Mouse (Mus musculus) hindbrain, embryonic 11.5 days (tissue): Measurements from ENCODE around the gene Olfr218. TPM values are rescaled to one million over a fixed set of nuclear protein-coding genes. Genes with fewer than 3 reads are reported as not detected.
"Not testable (repeated sequence)": the region's sequence is repeated elsewhere in the genome, so short reads cannot be mapped to it uniquely, and the experiment has no call there.

Experiments
- ATAC-seq: fragments of 200-750 bp; cut with Nextera tagmentation; 2 replicates; pipeline ENCODE4 v1.8.0; 2017; ENCODE audit warnings: mild to moderate bottlenecking, moderate TSS enrichment, moderate library complexity; ENCODE audit not compliant: low FRiP score
- DNase-seq: peaks from one replicate; pipeline ENCODE4 v3.0.0-alpha.2; 2015; ENCODE audit warnings: low spot score
- H3K27ac ChIP-seq: fragments of 300-500 bp; sonication (generic); 2 replicates; pipeline ENCODE4 v1.5.1; 2014; ENCODE audit warnings: mild to moderate bottlenecking, low read depth, low read length
- H3K27me3 ChIP-seq: fragments of 300-500 bp; sonication (generic); 2 replicates; pipeline ENCODE4 v1.6.1; 2014; ENCODE audit warnings: mild to moderate bottlenecking, low read length, moderate library complexity, mixed read lengths; ENCODE audit not compliant: control insufficient read depth, insufficient read depth
- H3K36me3 ChIP-seq: fragments of 300-500 bp; sonication (generic); 2 replicates; pipeline ENCODE4 v1.6.1; 2014; ENCODE audit warnings: mild to moderate bottlenecking, low read length, moderate library complexity, mixed read lengths; ENCODE audit not compliant: control insufficient read depth, insufficient read depth
- H3K4me1 ChIP-seq: fragments of 300-500 bp; sonication (generic); replicated peaks from 2 replicates; pipeline ENCODE4 v1.6.1; 2014; ENCODE audit warnings: low read length, mixed read lengths; ENCODE audit not compliant: control insufficient read depth, insufficient read depth
- H3K4me2 ChIP-seq: fragments of 300-500 bp; sonication (generic); replicated peaks from 2 replicates; pipeline ENCODE4 v1.6.1; 2014; ENCODE audit warnings: mild to moderate bottlenecking, low read depth, low read length
- H3K4me3 ChIP-seq: fragments of 300-500 bp; sonication (generic); 2 replicates; pipeline ENCODE4 v1.5.1; 2014; ENCODE audit warnings: low read depth, low read length
- H3K9ac ChIP-seq: fragments of 300-500 bp; sonication (generic); 2 replicates; pipeline ENCODE4 v1.6.1; 2014; ENCODE audit warnings: low read depth, low read length
- H3K9me3 ChIP-seq: fragments of 300-500 bp; sonication (generic); 2 replicates; pipeline ENCODE4 v1.6.1; 2016; ENCODE audit warnings: low read length; ENCODE audit not compliant: control insufficient read depth
- WGBS: fragments of 180-500 bp; shearing (Covaris S2); extraction: QIAGEN DNeasy Blood & Tissue Kit; methylation state at CpG from one replicate; pipeline ENCODE4 v1.1.7; 2014; 5-methylcytosine and 5-hydroxymethylcytosine counted together
- polyA plus RNA-seq: library from polyadenylated mRNA; unstranded; fragments of >200 nt; fragmentation: Nextera tagmentation; extraction: Ambion mirVana; gene quantifications from 2 replicates; pipeline ENCODE4 v1.2.1, GENCODE M21; 2014

The Olfr218 gene
- not detected in 2 replicates for polyA plus RNA-seq

DNA sequence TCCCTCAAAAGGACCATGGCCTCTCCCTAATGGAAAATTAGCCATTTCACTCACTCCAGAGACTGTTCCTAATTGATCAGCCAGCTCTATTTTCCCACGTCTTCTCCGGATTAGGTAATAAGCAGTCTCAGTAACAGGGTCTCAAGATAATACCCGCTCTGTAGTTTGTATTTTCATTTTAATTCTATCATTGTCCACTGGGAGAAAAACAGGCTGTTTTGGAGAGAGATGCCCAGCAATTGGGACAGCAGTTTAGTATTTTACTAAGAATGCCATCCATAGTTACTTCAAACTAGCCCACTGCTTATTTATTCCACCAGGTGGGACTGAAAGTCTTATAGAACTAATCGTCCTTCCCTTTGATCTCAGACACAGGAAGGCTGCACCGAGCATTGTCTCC is at the start of gene Olfr218:
TSS of gene Olfr218 (plus strand) at position 301 of the 400 bp plus-strand sequence.
- H3K27ac ChIP-seq: no peak within 1 kb of the TSS
- H3K36me3 ChIP-seq: no peaks in the 10 kb centered on the region
- H3K27me3 ChIP-seq: no peaks in the 10 kb centered on the region
- H3K4me3 ChIP-seq: no peak within 1 kb of the TSS
- no peak within 1 kb of the TSS for H3K9ac ChIP-seq
- ATAC-seq: no peak
- H3K4me2 ChIP-seq: no peak within 1 kb of the TSS
- DNase-seq: no peak
- WGBS: 81% methylated on average over 5 of the region's 5 CpGs
- no peaks in the 10 kb centered on the region for H3K9me3 ChIP-seq
- no peaks in the 10 kb centered on the region for H3K4me1 ChIP-seq

DNA sequence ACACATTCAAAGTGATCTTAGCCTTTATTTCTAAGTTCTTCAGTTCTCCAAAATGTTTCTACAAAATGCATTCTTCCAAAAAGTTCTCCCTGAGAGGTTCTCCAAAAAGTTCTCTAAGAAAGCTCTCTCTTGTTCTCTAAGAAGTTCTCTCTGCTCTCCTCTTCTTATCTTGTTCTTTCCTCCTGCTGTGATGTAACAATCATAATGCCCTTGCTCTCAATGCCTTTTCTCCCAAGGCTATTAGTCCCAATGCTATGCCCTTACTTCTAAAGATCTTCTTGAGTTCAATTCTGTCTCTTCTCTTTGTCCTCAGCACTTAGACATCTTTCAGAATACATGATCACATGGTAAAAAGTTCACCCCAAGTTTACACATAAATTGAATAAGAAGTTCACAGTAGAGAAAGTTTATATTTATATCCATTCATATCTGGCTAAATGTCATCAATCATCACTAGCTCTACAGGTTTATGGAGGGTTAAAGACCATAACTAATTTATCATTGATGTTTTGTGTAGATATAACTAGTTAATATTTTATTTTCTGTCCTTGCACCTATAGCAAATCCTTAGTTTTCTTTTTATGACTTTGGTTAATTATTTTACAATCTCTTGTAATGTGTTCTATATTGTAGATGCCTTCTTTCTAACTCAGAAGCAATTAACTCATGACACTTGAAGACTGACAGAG is 23.3 kb upstream of the Olfr218 start:
- no peak overlapping the region for H3K4me3 ChIP-seq
- H3K36me3 ChIP-seq: no peaks in the 10 kb centered on the region
- H3K4me2 ChIP-seq: no peak overlapping the region
- DNase-seq (no peak), ATAC-seq (no peak)
- no peaks in the 10 kb centered on the region for H3K27me3 ChIP-seq
- H3K9ac ChIP-seq: no peak overlapping the region
- no peaks in the 10 kb centered on the region for H3K9me3 ChIP-seq
- H3K27ac ChIP-seq: no peak overlapping the region
- no peaks in the 10 kb centered on the region for H3K4me1 ChIP-seq

DNA sequence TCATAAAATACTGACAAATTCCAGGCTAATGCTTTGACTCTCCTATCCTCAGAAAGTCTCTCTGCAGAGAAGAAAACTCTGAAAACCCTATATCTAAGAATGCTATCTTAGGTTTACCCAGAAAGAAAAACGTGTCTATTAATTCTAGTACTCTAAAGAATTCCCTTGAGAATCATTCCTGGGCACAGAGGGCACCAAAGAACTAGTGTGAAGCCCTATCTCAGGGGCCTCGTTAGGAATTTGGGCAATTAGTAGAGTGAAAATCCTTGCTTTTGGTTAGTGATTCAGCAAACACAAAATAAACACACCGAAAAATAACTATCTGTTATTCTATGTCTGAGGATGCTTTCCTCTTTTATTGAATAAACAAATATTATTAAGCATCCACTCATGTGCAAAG is 7.1 kb upstream of the Olfr218 start, which contains the start of gene Olfr1406:
TSS of gene Olfr1406 (minus strand) at position 101 of the 400 bp plus-strand sequence.
- H3K9me3 ChIP-seq: no peaks in the 10 kb centered on the region
- no peak within 1 kb of the TSS for H3K9ac ChIP-seq
- DNase-seq: no peak
- H3K27me3 ChIP-seq: no peaks in the 10 kb centered on the region
- no peaks in the 10 kb centered on the region for H3K36me3 ChIP-seq
- H3K4me3 ChIP-seq: no peak within 1 kb of the TSS
- H3K4me2 ChIP-seq: no peak within 1 kb of the TSS
- no peak for ATAC-seq
- no peaks in the 10 kb centered on the region for H3K4me1 ChIP-seq
- 66% methylated on average over 3 of the region's 3 CpGs for WGBS
- H3K27ac ChIP-seq: no peak within 1 kb of the TSS

DNA sequence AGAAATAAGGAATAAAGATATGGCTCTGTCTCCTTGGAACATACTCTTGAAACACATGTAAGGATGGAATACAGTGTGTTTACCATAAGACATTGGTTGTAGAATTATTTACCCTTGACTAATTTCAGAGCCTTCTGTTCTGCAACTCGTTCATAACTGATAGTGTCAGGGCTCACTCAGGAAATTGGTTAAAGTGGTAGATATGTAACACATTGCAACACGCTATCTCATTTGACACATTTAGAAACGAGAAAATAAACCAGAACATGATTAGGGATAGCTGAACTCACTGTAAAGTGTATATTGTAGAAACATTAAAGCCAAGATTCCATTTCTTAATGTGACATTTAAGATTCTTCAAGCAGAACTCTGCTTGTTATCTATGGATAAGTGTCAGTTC is 5.5 kb upstream of the Olfr218 start:
- no peak for DNase-seq
- 82% methylated on average over 3 of the region's 3 CpGs for WGBS
- Histone ChIP-seq H3K4me1 (no peaks in the 10 kb centered on the region), H3K9me3 (no peaks in the 10 kb centered on the region), H3K27me3 (no peaks in the 10 kb centered on the region), H3K4me3 (no peak overlapping the region), H3K9ac (no peak overlapping the region), H3K4me2 (no peak overlapping the region), H3K27ac (no peak overlapping the region), H3K36me3 (no peaks in the 10 kb centered on the region)
- ATAC-seq: no peak

DNA sequence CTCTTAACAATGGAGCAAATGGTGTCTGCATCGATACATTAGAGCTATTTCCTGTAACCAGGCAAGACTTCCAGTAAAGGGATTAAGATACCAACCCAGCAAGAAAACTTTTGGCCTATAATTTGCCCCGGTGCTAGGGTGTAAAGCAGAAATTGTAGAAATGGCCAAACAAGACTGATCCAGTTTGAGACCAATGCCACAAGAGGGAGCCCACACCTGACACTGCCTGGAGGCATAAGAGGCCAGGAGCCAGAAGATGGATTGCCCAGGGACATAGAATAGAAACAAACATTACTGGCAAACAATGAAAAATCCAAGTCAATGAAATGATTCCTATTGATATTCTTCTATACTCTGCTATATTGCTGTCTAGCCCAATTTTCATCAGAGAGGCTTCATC is 1.2 kb upstream of the Olfr218 start:
- Histone ChIP-seq H3K4me3 (no peak overlapping the region), H3K9me3 (no peaks in the 10 kb centered on the region), H3K9ac (no peak overlapping the region), H3K36me3 (no peaks in the 10 kb centered on the region), H3K4me1 (no peaks in the 10 kb centered on the region), H3K27ac (no peak overlapping the region), H3K27me3 (no peaks in the 10 kb centered on the region), H3K4me2 (no peak overlapping the region)
- WGBS: 83% methylated on average over 2 of the region's 2 CpGs
- ATAC-seq (no peak), DNase-seq (no peak)

DNA sequence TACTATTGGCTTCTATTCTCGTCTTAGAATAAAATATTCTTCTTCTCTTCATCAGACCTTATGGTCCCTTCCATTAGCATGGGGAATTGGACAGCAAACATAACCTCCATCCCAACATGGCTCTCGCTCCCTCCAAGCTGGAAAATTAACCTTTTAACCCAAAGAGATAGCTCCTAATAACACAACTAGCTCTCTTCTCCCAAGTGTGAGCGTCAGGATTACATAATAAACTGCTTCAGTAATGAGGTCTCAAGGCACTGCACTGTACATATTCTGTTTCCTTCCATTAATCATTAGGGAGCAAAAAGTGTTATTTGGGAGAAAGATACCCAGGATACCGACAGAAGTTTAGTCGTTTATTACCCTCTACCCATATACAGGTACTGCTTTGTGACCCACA is 14.5 kb downstream of the Olfr218 start, which contains the start of gene Olfr1404:
TSS of gene Olfr1404 (plus strand) at position 301 of the 400 bp plus-strand sequence.
- Histone ChIP-seq H3K27me3 (no peaks in the 10 kb centered on the region), H3K4me3 (no peak within 1 kb of the TSS), H3K4me1 (no peaks in the 10 kb centered on the region), H3K4me2 (no peak within 1 kb of the TSS), H3K9ac (no peak within 1 kb of the TSS), H3K27ac (no peak within 1 kb of the TSS), H3K36me3 (no peaks in the 10 kb centered on the region), H3K9me3 (no peaks in the 10 kb centered on the region)
- DNase-seq (no peak), ATAC-seq (no peak)
- WGBS: 85% methylated on average over 5 of the region's 5 CpGs

DNA sequence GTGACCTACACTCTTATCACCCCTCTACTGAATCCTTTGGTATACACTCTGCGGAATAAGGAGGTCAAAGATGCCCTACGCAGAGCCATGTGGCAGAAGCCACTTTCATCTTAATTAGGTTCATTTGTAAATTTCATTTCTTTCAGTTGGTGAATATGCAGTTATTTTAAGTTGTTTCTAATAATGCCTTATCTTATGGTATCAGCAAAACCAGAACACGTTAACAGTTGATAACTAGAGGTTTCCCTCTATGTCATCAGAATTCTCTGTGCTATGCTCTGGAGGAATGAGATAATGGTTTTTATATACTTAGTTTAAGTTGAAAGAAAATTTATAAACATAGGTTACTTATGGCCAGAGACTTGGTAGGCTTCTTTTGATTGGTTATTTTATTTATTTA is 18.9 kb downstream of the Olfr218 start:
- Histone ChIP-seq H3K4me1 (no peaks in the 10 kb centered on the region), H3K27ac (no peak overlapping the region), H3K27me3 (no peaks in the 10 kb centered on the region), H3K36me3 (no peaks in the 10 kb centered on the region), H3K4me3 (no peak overlapping the region), H3K9me3 (no peaks in the 10 kb centered on the region), H3K4me2 (no peak overlapping the region), H3K9ac (no peak overlapping the region)
- DNase-seq: no peak
- WGBS: 88% methylated on average over 3 of the region's 3 CpGs
- ATAC-seq: no peak

DNA sequence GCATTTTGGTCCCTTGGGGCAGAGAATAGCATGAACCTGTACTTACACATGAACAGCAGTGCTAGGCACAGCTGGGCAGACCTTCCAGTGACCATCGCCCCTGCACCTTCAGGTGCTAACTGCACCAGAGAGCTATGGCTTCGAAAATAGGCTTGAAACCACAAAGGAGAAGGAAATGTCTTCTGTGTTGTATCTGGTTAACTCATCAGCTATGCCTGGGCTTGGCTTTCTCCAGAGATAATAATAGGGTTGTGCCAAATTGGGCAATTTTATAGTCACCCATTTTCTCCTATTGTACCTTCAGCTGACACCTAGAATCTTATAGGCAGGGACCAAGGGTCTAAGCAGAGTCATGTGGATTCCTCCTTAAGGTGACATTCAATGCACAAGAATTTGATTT is 29.5 kb downstream of the Olfr218 start, which contains the start of gene Fcer1a:
TSS of gene Fcer1a (minus strand) at position 134 of the 400 bp plus-strand sequence.
- Histone ChIP-seq H3K4me3 (no peak within 1 kb of the TSS), H3K27ac (no peak within 1 kb of the TSS), H3K4me1 (no peaks in the 10 kb centered on the region), H3K9me3 (no peaks in the 10 kb centered on the region), H3K4me2 (no peak within 1 kb of the TSS), H3K36me3 (no peaks in the 10 kb centered on the region), H3K9ac (no peak within 1 kb of the TSS), H3K27me3 (no peaks in the 10 kb centered on the region)
- DNase-seq: no peak
- WGBS: 77% methylated on average over 2 of the region's 2 CpGs
- ATAC-seq: no peak

DNA sequence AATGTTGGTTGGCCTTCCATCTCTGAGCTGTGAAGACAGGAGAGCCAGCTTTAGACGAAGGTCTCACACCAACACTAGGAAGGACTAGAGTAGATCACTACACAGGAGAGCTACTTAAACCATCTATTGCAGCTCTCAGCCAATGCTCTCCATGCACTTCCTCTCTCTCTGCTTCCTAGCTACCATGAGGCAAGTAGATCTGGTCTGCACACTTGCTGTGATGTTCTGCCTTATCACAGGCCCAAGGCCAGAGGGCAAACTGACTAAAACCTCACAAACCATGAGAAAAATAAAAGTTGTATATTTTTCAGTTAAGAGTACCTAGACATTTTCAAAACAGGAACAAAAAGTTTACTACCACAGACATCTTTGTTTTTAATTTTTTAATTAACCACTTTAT is 39.4 kb downstream of the Olfr218 start:
- not testable (repeated sequence) for DNase-seq, H3K36me3 ChIP-seq, H3K9ac ChIP-seq, H3K27me3 ChIP-seq, H3K4me3 ChIP-seq, H3K27ac ChIP-seq, H3K4me1 ChIP-seq, ATAC-seq, H3K4me2 ChIP-seq, H3K9me3 ChIP-seq
- WGBS: 76% methylated on average over 1 of the region's 1 CpGs
